Mouse (Mus musculus) E14TG2a.4 (cell line): Measurements from ENCODE around the gene Dnmt3a.

Source experiments
- H3K27me3 ChIP-seq: 2 replicates; pipeline ENCODE4 v1.6.1; 2014; ENCODE audit warnings: low read length, control low read depth; ENCODE audit not compliant: insufficient read depth
- H3K36me3 ChIP-seq: 2 replicates; pipeline ENCODE4 v1.6.1; 2014; ENCODE audit warnings: low read length, control low read depth; ENCODE audit not compliant: insufficient read depth
- H3K4me1 ChIP-seq: replicated peaks from 2 replicates; pipeline ENCODE4 v1.6.1; 2014; ENCODE audit warnings: low read depth, low read length, control low read depth
- H3K4me3 ChIP-seq: replicated peaks from 2 replicates; pipeline ENCODE4 v1.5.1; 2014; ENCODE audit warnings: mild to moderate bottlenecking, low read length
- H3K9me3 ChIP-seq: 2 replicates; pipeline ENCODE4 v1.6.1; 2014; ENCODE audit warnings: low read length, control low read depth
- CTCF ChIP-seq: conservative IDR thresholded peaks from 2 replicates; pipeline ENCODE4 v1.5.1; 2014; ENCODE audit warnings: low read length
- NANOG ChIP-seq: IDR thresholded peaks from 2 replicates; pipeline ENCODE4 v1.6.1; 2014; ENCODE audit warnings: borderline replicate concordance, low read length, mixed read lengths
- POU5F1 ChIP-seq: IDR thresholded peaks from 2 replicates; pipeline ENCODE4 v1.6.1; 2014; ENCODE audit warnings: low read length, borderline replicate concordance

The Dnmt3a gene

DNA sequence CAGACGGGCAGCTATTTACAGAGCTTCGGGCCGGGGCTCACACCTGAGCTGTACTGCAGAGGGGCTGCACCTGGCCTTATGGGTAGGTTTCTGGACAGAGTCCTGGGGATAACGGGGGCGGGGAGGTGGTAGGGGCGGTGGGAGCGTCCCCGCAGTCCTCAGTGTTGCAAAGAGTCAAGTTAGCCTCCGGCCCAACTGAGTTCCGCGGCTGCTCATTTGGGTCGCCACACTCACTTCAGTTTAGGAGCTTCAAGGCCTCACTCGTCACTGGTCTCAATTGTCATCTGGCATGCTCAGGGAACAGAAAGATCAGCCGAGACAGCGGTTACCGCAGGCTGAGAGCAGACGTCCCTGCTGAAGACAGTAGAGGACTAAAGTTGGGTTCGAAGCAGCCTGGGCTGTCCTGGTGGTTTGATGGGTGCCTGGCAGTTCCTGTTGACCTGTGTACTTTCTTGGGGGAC lies 86.0 kb downstream of the Dnmt3a start:
- H3K4me1 ChIP-seq: peaks cover 94% of the 10 kb centered on the region
- no peak for TF ChIP-seq NANOG
- TF ChIP-seq CTCF: no peak
- no peak for TF ChIP-seq POU5F1
- no peaks in the 10 kb centered on the region for H3K9me3 ChIP-seq
- peak overlapping the region; percentile 78 for H3K4me3 ChIP-seq
- H3K36me3 ChIP-seq: peaks cover 27% of the 10 kb centered on the region
- no peaks in the 10 kb centered on the region; the same call in 1 of the 2 replicates for H3K27me3 ChIP-seq

DNA sequence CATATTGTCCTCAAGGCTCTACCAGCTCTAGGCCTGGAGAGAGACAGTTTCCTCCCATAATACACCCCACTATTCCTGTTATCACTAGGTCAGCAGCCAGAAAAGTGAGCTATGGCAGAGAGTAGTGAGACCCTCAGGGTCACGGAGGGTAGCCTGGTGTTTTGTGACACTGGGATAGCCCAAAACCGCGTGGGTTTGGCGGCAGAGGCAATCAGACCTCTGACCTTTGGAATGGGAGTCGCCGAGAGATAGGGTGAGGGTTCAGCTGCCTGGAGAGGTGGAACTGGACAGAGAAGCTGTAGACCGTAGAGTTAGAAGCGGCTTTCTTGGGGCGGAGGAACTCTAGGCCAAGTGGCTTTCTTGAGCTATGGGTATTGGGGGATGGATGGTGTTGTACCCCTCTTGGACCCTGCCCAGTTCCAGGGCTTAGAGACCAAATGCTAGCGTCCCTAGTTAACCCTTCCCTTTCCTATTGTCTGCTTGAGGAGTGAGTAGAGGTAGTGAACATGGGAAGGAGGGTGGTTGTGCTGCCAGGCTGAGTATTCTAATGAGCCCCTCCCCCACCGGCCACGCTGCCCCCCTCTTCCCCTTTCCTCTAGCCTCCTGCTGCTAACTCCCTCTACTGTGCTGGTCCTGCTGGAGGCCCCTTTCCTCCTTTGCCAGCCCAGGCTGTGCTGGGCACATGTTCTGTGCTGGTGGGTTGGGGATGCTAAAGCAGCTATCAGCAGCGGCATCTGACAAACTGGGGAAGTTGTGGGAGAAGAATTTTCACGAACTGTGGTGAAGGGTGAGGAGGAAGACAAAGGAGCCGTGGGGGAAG lies 86.6 kb downstream of the Dnmt3a start:
- no peaks in the 10 kb centered on the region for H3K9me3 ChIP-seq
- H3K27me3 ChIP-seq: no peaks in the 10 kb centered on the region; the same call in 1 of the 2 replicates
- peak overlapping the region; percentile 78 for H3K4me3 ChIP-seq
- peaks cover 94% of the 10 kb centered on the region for H3K4me1 ChIP-seq
- TF ChIP-seq POU5F1 (no peak), CTCF (no peak), NANOG (no peak)
- peaks cover 33% of the 10 kb centered on the region for H3K36me3 ChIP-seq

DNA sequence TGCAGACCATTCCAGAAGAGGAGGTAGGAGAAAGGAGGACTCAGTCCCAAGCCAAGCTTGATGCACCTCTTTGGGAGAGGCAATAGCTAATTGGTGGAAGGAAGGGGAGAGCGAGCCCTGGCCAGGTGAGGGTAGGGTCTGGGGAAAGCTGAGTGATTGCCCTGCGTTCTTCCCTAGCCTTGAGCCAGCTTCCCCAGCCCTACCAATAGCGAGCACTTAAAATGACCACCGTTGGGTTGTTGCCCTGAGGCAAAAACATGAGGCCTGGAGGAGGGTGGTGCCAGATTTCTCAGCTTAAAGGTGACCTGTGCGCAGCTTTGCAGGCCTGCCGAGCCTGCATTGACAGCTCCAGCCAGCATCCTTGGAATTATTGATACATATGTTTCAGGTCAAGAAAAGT lies 87.5 kb downstream of the Dnmt3a start:
- Histone ChIP-seq H3K9me3 (no peaks in the 10 kb centered on the region), H3K4me1 (peaks cover 92% of the 10 kb centered on the region), H3K36me3 (peaks cover 42% of the 10 kb centered on the region), H3K27me3 (no peaks in the 10 kb centered on the region; the same call in 1 of the 2 replicates), H3K4me3 (peak overlapping the region; percentile 78)
- TF ChIP-seq CTCF: no peak

DNA sequence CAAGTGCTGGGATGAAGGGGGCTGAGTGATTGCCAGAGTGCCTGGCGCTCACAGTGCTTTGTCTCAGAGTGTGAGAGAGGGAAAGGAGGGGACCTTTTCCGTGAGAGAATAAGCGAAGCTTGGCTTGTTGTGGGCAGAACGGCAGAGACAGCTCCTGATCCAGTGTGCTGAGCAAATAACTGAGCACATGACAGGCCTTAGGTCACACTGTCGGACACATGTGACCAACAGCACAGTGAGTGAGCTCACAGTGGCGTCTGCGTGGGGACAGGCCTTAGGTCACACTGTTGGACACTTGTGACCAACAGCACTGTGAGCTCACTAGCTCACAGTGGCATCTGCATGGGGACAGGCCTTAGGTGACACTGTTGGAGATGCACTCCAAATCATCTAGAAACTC lies 88.7 kb downstream of the Dnmt3a start:
- peaks cover 54% of the 10 kb centered on the region for H3K36me3 ChIP-seq
- H3K9me3 ChIP-seq: no peaks in the 10 kb centered on the region
- H3K4me1 ChIP-seq: peaks cover 81% of the 10 kb centered on the region
- TF ChIP-seq NANOG (no peak), POU5F1 (no peak), CTCF (no peak)
- H3K4me3 ChIP-seq: no peak overlapping the region
- no peaks in the 10 kb centered on the region; the same call in 1 of the 2 replicates for H3K27me3 ChIP-seq

DNA sequence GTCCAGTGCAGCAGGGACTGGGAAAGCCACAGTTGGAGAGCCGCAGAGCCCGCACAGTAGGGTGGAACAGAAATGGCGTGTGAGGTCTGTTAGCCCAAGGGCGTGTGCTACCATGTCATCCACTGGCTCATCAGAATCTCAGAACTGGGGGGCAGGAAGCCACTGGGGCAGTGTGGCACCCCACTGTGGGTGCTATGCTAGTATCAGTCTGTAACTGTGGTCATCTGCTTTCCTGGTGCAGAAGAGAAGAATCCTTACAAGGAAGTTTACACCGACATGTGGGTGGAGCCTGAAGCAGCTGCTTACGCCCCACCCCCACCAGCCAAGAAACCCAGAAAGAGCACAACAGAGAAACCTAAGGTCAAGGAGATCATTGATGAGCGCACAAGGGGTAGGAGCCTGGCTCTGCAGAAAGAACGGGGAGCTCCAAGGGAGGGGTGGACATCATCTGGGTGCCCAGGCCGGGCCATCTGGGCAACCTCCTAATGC lies 91.3 kb downstream of the Dnmt3a start:
- peaks cover 76% of the 10 kb centered on the region for H3K36me3 ChIP-seq
- H3K4me1 ChIP-seq: peaks cover 77% of the 10 kb centered on the region
- peak overlapping the region; percentile 45 for H3K4me3 ChIP-seq
- no peaks in the 10 kb centered on the region for H3K9me3 ChIP-seq
- no peaks in the 10 kb centered on the region; the same call in 1 of the 2 replicates for H3K27me3 ChIP-seq
- no peak for TF ChIP-seq NANOG
- no peak for TF ChIP-seq CTCF
- TF ChIP-seq POU5F1: no peak

DNA sequence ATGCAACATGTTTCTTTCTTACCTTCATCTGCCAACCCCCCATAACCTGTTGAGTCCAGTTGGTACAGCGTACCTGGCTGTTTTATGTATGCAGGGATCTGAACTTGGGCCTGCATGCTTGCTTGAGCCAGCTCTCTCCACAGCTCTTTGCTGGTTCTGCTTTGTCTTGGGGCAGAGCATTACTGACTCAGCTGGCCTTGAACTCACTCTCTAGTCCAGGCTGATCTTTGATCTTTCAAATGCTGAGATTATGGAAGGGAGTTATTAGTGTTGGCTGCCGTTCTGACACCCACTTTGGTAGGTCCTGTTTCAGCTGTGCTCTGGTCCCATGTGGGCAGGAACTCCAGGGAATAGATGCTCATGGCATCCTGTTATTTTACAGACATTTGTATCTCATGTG lies 93.0 kb downstream of the Dnmt3a start:
- TF ChIP-seq CTCF (no peak), NANOG (no peak), POU5F1 (no peak)

DNA sequence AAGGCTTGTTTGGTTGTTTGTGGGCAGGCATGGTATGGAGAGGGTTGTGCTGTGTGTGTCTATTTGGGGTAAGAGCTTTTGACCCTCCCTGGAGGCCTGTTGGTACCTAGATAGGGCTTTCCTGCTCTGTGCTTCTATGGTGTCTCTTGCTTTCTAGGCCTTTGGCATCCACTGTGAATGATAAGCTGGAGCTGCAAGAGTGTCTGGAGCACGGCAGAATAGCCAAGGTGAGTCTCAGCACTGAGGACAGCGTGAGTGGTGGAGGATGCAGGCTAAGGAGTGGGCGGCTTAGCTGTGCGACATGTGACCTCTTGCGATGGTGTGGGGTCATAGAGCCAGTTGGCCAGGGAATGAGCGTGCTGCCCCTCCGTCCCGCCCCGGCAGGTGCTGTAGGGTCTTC lies 99.6 kb downstream of the Dnmt3a start:
- Histone ChIP-seq H3K27me3 (no peaks in the 10 kb centered on the region), H3K4me1 (peaks cover 58% of the 10 kb centered on the region), H3K9me3 (no peaks in the 10 kb centered on the region), H3K36me3 (peaks cover 83% of the 10 kb centered on the region), H3K4me3 (peak overlapping the region; percentile 13; the same call in 1 of the 2 replicates)
- no peak for TF ChIP-seq CTCF
- TF ChIP-seq NANOG: no peak
- no peak for TF ChIP-seq POU5F1

More for the DNA sequence above, 93.0 kb downstream of the Dnmt3a start:
- H3K9me3 ChIP-seq: no peaks in the 10 kb centered on the region
- no peak overlapping the region for H3K4me3 ChIP-seq
- peaks cover 94% of the 10 kb centered on the region for H3K36me3 ChIP-seq
- peaks cover 66% of the 10 kb centered on the region for H3K4me1 ChIP-seq
- no peaks in the 10 kb centered on the region for H3K27me3 ChIP-seq

DNA sequence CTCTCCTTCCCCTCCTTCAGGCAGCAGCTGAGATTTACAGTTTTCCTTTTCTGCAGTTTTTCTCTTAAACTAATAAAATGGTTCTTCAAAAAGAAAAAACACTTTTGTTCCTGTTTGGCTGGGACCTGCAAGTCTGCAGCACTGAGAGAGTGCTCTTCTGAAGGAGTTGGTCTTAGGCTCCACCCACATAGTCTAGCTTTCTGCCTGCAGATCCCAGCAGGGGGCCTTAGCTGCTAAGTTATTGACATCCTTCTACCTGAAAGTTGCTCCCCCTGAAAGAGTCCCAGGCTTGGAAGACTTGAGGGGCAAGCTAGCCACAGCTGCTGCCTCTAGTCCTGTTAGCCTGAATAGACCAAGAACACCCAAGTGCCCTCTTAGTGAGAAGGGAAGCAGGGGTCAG lies 100.5 kb downstream of the Dnmt3a start:
- H3K27me3 ChIP-seq: no peaks in the 10 kb centered on the region
- H3K36me3 ChIP-seq: peaks cover 83% of the 10 kb centered on the region
- TF ChIP-seq NANOG (no peak), POU5F1 (no peak), CTCF (no peak)
- H3K4me3 ChIP-seq: peak overlapping the region; percentile 13; the same call in 1 of the 2 replicates
- H3K4me1 ChIP-seq: peaks cover 59% of the 10 kb centered on the region
- no peaks in the 10 kb centered on the region for H3K9me3 ChIP-seq
